Mouse (Mus musculus): ENCODE measurements around the gene Mfsd11. TPM values are rescaled to one million over a fixed set of nuclear protein-coding genes. Genes with fewer than 3 reads are reported as not detected.

Gene Mfsd11
- total and polyA plus RNA-seq, 3 experiments, result 25.4 to 25.7 TPM; not detected in 1

DNA sequence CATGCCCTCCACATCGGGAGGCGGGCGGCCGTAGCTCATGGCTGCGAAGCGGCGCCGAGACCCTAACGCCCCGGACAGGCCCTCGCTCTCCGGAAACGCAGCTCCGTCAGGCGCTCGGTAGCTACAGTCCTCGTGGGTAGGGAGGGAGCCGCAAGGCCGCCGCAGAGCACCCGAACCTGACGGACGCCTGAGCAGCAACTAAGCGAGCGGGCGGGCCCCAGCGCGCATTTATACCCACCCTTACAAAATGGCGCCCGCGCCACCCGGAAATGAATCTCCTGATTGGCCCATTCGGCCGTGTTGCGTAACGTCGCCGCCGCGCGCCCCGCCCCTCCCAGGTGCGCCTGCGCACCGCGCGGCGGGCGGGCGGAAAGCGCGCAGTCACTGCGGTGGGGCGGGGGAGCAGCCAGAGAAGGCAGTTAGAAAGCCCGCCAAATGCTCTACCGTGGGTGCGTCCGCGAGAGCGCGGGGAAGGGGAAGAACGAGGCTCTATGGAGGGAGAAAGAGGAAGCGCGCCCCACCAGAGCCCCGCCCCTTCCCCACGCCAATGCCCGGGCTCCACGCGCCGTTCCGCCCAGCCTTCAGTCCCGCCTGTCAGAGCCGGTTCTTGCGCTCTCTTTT lies 761 bp downstream of the Mfsd11 start, which contains the start of gene Srsf2 (continued):
- TF ChIP-seq CTCF (IDR thresholded peaks at IDR 0.05 in 2 of 3, conservative IDR thresholded peaks at IDR 0.05 in 1 of 3; ENCODE audit: control insufficient read depth in 1 of 3, insufficient read depth in 1 of 3, low read depth in 2 of 3, low read length in 3 of 3, poor library complexity in 1 of 3, severe bottlenecking in 1 of 3), result no peak
- no peak; the same call in 1 of the 2 replicates for TF ChIP-seq POLR2AphosphoS5 (IDR thresholded peaks at IDR 0.05; ENCODE audit: borderline replicate concordance, low read depth, low read length)
- TF ChIP-seq MAZ (IDR thresholded peaks at IDR 0.05; ENCODE audit: low read depth, low read length), result no peak; the same call in none of the 2 replicates
- no peak for TF ChIP-seq JUND (IDR thresholded peaks at IDR 0.05; ENCODE audit: low read depth, low read length)
- peak; percentile 100 for TF ChIP-seq ZMIZ1 (IDR thresholded peaks at IDR 0.05; ENCODE audit: low read depth, low read length)
- no peak for TF ChIP-seq RCOR1 (IDR thresholded peaks at IDR 0.05; ENCODE audit: low read depth, low read length)
- TF ChIP-seq ZNF384 (IDR thresholded peaks at IDR 0.05; ENCODE audit: low read depth, low read length), result no peak
- no peak for TF ChIP-seq BHLHE40 (IDR thresholded peaks at IDR 0.05; ENCODE audit: borderline replicate concordance, low read depth, low read length)
- TF ChIP-seq SMC3 (IDR thresholded peaks at IDR 0.05; ENCODE audit: low read depth, low read length), result no peak
- TF ChIP-seq CHD2 (IDR thresholded peaks at IDR 0.05; ENCODE audit: low read length), result no peak
- TF ChIP-seq NRF1 (IDR thresholded peaks at IDR 0.05; ENCODE audit: insufficient read depth, low read depth, low read length, poor library complexity, severe bottlenecking), result peak; percentile 98
- peak; percentile 71 for TF ChIP-seq TCF12 (IDR thresholded peaks at IDR 0.05; ENCODE audit: low read depth, low read length)
- TF ChIP-seq GABPA (IDR thresholded peaks at IDR 0.05; ENCODE audit: low read depth, low read length), result peak; percentile 91
- TF ChIP-seq EP300 (IDR thresholded peaks at IDR 0.05; ENCODE audit: low read depth in 1 of 2, low read length in 2 of 2), result peak in 1 of 2 experiments; percentile 74; a peak in 2 of 4 replicates
- no peak for TF ChIP-seq ZC3H11A (IDR thresholded peaks at IDR 0.05; ENCODE audit: low read depth, low read length)
- TF ChIP-seq TAL1 (IDR thresholded peaks at IDR 0.05; ENCODE audit: low read length), result no peak
- peak; percentile 82 for TF ChIP-seq MXI1 (IDR thresholded peaks at IDR 0.05; ENCODE audit: low read depth, low read length)
- peak; percentile 80; the same call in 1 of the 2 replicates for TF ChIP-seq MAX (IDR thresholded peaks at IDR 0.05; ENCODE audit: low read length)

DNA sequence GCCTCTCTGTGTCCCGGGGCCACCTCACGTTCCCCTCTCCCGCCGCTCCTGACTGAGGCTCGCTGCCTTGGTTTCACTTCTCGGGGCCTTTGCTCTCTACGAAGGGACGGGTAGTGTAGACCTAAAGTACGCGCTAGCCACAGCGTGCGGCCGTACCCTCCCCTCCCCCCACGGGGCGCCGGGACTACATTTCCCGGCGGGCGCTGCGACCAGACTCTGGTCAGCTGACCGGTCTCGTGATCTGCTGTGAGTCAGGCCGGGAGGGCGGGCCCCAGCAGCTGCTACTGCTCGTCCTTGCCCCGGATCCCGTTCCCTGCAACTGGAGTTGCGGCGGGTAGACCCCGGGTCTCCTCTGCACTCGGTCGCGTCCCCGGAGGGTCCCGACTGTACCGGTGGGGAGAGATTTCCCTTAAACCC lies 1.3 kb downstream of the Mfsd11 start:
- peaks cover 6 to 12% of the 10 kb centered on the region in 2 experiments for H3K4me1 ChIP-seq (ENCODE audit: control insufficient read depth in 1 of 2, insufficient read depth in 2 of 2, low read length in 2 of 2)
- no peaks in the 10 kb centered on the region for H3K9me3 ChIP-seq (replicated peaks; ENCODE audit: insufficient read depth, low read length)
- DNase-seq (ENCODE audit: low read depth, low spot score), result peak; percentile 98
- H3K9ac ChIP-seq (ENCODE audit: control insufficient read depth, low read depth, low read length, poor library complexity, severe bottlenecking), result peak overlapping the region; percentile 98
- peaks cover 47% of the 10 kb centered on the region for H3K79me2 ChIP-seq (ENCODE audit: control insufficient read depth, insufficient read depth, low read length, poor library complexity)
- H3K4me3 ChIP-seq (ENCODE audit: control insufficient read depth in 1 of 2, insufficient read depth in 1 of 2, low read depth in 2 of 2, low read length in 2 of 2), result peak overlapping the region; percentile 69 to 82
- H3K27me3 ChIP-seq (ENCODE audit: control insufficient read depth in 1 of 2, insufficient read depth in 2 of 2, low read length in 2 of 2), result no peaks in the 10 kb centered on the region
- peaks cover 21 to 33% of the 10 kb centered on the region in 2 experiments for H3K36me3 ChIP-seq (ENCODE audit: control insufficient read depth in 1 of 2, insufficient read depth in 2 of 2, low read length in 2 of 2)
- peak overlapping the region; percentile 100 for H3K27ac ChIP-seq (ENCODE audit: control insufficient read depth, low read depth, low read length)
- peak; percentile 87; the same call in 1 of the 2 replicates for TF ChIP-seq KAT2A (conservative IDR thresholded peaks at IDR 0.05; ENCODE audit: low read depth, low read length)
- 0 out of 2 replicates have a peak, but pooled peaks have one; percentile 43 for TF ChIP-seq ZMIZ1 (IDR thresholded peaks at IDR 0.05; ENCODE audit: low read depth, low read length)
- TF ChIP-seq TBP (IDR thresholded peaks at IDR 0.05; ENCODE audit: low read depth, low read length), result peak; percentile 39; the same call in 1 of the 2 replicates
- TF ChIP-seq CHD2 (IDR thresholded peaks at IDR 0.05; ENCODE audit: low read length), result peak; percentile 82
- no peak for TF ChIP-seq RCOR1 (IDR thresholded peaks at IDR 0.05; ENCODE audit: low read depth, low read length)
- TF ChIP-seq MAFK (IDR thresholded peaks at IDR 0.05; ENCODE audit: borderline replicate concordance, low read depth, low read length), result no peak
- no peak for TF ChIP-seq E2F4 (IDR thresholded peaks at IDR 0.05; ENCODE audit: borderline replicate concordance, low read depth, low read length)
- TF ChIP-seq POLR2A (IDR thresholded peaks at IDR 0.05; ENCODE audit: control insufficient read depth in 1 of 2, insufficient read depth in 1 of 2, low read depth in 1 of 2, low read length in 2 of 2, poor library complexity in 1 of 2), result peak; percentile 70 to 74
- no peak for TF ChIP-seq TAL1 (IDR thresholded peaks at IDR 0.05; ENCODE audit: low read length)
- peak; percentile 99 for TF ChIP-seq USF1 (IDR thresholded peaks at IDR 0.05; ENCODE audit: low read depth, low read length)
- no peak for TF ChIP-seq POLR2AphosphoS2 (IDR thresholded peaks at IDR 0.05; ENCODE audit: low read length)
- TF ChIP-seq MYC (IDR thresholded peaks at IDR 0.05; ENCODE audit: low read depth, low read length), result peak; percentile 87
- no peak for TF ChIP-seq RAD21 (IDR thresholded peaks at IDR 0.05; ENCODE audit: low read depth, low read length)
- TF ChIP-seq CTCF (IDR thresholded peaks at IDR 0.05 in 2 of 3, conservative IDR thresholded peaks at IDR 0.05 in 1 of 3; ENCODE audit: control insufficient read depth in 1 of 3, insufficient read depth in 1 of 3, low read depth in 2 of 3, low read length in 3 of 3, poor library complexity in 1 of 3, severe bottlenecking in 1 of 3), result no peak
- TF ChIP-seq SMC3 (IDR thresholded peaks at IDR 0.05; ENCODE audit: low read depth, low read length), result no peak
- TF ChIP-seq ZKSCAN1 (IDR thresholded peaks at IDR 0.05; ENCODE audit: low read depth, low read length), result no peak
- TF ChIP-seq ETS1 (IDR thresholded peaks at IDR 0.05; ENCODE audit: low read depth, low read length), result peak; percentile 85
- TF ChIP-seq SIN3A (IDR thresholded peaks at IDR 0.05; ENCODE audit: low read length), result peak; percentile 99
- 0 out of 2 replicates have a peak, but pooled peaks have one; percentile 37 for TF ChIP-seq MYB (IDR thresholded peaks at IDR 0.05; ENCODE audit: low read depth, low read length)
- TF ChIP-seq ELF1 (IDR thresholded peaks at IDR 0.05; ENCODE audit: low read depth, low read length), result peak; percentile 38; the same call in 1 of the 2 replicates
- TF ChIP-seq MXI1 (IDR thresholded peaks at IDR 0.05; ENCODE audit: low read depth, low read length), result peak; percentile 91
- peak in 1 of 2 experiments; percentile 13; a peak in 1 of 4 replicates for TF ChIP-seq EP300 (IDR thresholded peaks at IDR 0.05; ENCODE audit: low read depth in 1 of 2, low read length in 2 of 2)
- no peak for TF ChIP-seq ZC3H11A (IDR thresholded peaks at IDR 0.05; ENCODE audit: low read depth, low read length)
